Mouse (Mus musculus): ENCODE measurements around the gene Dcun1d1.

Gene Dcun1d1

DNA sequence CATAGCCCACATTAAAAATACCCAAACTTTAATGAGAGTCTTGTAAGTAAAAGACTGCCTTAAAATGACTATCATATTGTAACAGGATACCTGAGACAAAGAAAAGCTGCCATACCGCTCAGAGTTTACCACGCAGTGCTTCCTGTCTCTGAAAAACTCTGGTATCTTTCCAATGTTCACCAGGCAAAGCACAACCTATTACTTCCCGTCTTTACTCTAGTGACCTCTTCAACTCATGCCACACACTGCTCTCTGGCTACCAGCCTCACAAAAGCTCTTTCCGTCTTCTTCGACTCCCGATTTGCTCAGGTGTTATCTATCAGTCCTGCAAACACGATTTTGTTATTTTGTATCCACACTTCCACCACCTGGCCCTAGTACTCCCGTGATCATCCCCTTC, 7.4 kb downstream of the Dcun1d1 start:
- DNase-seq = no peak

DNA sequence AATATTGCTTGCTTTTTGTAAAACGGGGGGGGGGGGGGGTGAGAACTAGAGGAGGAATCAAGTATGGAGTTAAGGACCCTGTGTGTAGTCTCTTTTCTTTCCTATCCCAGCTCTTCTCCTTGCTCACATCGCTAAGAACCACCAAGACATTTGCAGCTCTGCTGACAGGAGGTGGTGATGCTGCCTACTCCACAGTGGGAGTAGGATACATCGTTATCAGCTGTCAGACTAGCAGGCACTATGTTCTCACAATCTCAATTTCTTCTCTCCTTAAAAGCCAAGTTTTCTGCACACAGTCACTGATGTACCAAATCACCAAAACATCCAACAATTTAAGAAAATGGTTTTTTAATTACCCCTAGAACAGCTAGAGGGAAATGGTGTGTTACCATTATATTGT, 7.8 kb downstream of the Dcun1d1 start:
- no peak for DNase-seq

DNA sequence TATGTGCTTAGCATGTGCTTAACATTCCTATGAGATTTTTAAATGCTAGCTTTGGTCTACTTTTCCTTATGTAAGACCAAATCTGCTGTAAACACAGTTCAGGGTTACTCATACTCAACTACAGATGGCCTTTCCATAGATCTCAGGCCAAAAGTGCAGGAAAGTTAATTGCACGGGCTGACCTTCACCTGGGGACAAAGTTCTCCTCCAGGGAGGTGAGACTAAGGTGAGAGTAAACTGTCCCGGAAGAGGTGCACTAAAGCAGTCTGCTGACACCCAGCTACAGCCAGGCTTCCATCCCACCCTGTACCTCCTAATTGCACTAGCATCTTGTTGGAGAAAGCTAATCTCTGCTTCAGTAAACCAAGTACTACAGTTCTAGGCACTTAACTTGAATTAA, 11.4 kb downstream of the Dcun1d1 start:
- no peak for DNase-seq

DNA sequence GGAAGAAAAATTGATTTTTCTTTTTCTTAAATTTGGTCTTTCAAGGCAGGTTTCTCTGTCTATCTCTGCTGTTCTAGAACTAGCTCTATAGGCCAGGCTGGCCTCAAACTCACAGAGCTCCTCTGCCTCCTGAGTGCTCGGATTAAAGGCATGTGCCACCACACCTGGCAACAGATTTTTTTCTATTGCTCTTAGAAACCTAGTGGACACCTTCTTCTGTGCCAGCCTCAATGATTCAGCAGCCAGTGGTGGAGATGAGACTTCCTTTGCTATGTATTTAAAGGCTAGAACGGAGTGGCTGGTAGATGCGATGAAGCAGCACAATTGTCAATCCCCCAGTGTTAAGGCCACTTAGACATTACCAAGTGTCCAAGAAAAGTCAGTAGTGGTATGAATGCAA, 13.2 kb downstream of the Dcun1d1 start:
- DNase-seq = peak; percentile 24

DNA sequence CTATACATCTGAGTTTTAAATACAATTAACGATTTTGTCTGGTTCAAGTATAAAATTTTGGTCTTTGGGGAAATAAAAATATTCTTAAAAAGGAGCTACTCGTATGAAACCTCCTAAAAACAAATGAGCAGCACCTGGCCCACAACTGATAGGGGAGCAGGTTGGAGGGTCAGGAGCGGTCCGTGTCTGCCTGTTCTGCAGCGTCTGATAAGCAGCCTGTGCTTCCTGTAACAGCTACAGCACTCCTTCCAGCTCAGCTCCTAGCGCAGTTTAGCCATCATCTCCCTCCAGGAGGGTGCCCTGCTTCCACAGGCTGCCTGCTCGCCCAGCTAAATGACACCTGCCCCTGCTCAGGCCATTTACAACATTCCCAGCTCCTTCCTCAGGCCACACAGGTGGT, 13.8 kb downstream of the Dcun1d1 start:
- peak; percentile 19 for DNase-seq

DNA sequence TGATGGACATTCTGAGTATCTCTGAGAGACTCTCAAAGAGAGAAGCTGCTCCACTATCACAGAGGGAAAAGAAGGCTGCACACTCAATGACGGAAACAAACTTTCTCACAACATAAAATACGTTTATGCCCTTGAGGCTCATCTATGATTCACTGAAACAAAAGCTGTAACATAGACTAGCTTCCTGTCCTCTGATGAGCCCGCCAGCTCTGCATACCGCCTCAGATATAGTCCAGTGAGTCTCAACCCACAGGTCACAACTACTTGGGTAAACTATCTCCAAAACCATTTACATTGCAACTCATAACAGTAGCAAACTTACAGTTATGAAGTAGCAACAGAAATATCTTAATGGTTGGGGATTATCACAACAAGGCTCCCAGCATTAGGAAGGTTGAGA, 14.7 kb downstream of the Dcun1d1 start:
- DNase-seq = peak; percentile 25

DNA sequence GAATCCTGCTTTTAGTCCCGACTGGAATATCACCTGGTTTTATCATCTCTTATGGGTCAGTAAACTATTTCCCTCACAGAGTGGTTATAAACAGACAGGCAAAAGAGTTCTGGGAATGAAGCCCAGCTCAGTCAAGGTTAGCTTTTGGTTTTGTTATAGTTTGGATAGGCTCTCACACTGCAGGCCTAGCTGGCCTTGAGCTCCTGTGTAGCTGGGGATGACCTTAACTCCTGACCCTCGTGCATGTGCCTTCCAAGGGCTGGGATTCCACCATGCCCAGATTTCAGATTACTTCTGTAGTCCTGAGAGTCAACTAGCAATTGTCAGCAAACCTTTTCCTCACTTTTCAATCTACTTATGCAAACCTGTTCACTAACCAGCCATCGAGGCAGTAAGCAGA, 19.0 kb downstream of the Dcun1d1 start:
- DNase-seq = no peak

DNA sequence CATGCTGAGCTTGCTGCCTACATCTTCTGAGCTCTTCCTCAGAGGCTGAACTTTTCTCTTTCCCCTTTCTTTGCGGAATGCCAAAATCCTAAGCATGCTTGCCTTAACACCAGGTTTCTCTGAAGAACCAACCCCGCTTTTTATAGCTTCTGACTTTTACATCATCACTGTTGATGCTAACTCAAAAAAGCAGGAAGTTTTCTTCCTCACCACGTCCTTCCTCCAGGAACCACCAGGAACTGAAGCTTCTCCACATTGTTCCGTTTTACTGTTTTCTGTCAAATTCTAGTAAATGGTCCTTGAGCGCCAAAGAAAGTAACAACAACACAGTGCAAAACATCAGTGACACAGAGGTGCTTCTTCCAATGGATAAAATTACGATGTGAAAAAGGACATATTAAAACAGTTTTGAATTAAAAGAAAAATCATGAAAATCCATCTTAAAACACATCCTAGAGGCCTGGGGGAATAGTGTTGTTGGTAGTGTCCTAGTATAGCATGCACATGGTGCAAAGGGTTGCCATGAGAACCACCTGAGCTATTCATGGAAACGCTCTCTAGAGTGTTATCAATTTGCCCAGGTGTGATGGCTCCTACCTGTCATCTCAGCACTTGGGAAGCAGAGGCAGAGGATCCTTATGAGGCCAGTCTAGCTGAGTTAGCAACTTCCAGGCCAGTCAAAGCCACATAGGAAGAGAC, 28.1 kb downstream of the Dcun1d1 start:
- no peak for DNase-seq

DNA sequence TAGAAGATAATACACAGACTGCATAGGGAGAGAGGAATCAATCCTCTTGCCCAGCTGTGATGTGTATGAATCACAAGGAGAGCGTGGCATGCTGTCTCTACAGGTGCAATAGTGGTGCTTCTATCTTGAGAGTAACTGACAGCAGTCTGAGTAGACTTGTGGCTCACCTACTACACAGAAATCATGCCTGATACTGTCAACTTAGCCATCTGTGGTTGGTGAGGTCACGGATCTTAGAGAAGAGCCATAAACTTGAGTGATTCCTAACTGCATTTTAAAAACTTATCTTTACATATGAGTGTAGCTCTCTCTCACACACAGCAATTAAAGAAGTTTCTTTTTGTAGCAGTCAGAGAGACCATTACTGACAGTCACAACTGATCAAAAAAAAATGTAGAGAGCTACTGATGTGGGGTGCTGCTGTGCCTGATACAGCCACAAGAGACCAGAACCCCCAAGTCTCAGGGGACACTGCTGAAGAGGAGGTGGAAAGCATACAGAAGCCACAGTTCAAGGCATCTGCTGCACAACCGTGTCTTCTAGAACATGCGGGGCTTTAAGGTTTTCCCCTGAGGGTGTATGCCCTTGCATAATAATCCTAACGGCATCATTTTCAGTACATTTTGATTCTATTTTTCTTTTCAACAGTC, 36.6 kb downstream of the Dcun1d1 start:
- no peak for DNase-seq

DNA sequence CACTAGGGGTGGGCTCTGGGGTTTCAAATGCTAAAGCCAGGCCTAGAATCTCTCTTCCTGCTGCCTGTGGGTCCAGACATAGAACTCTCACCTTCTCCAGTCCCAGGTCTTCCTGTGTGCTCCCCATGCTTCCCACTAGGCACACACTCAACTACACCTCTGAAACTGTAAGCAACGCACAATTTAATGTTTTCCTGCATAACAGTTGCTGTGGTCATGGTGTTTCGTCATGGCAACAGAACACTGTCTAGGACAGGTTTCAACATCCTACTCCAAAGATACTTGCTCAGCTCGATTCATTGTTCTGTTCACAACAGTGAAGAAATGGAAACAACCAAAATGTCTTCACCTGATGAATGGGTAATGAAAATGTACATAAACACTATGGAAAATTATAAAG, 38.1 kb downstream of the Dcun1d1 start:
- no peak for DNase-seq

DNA sequence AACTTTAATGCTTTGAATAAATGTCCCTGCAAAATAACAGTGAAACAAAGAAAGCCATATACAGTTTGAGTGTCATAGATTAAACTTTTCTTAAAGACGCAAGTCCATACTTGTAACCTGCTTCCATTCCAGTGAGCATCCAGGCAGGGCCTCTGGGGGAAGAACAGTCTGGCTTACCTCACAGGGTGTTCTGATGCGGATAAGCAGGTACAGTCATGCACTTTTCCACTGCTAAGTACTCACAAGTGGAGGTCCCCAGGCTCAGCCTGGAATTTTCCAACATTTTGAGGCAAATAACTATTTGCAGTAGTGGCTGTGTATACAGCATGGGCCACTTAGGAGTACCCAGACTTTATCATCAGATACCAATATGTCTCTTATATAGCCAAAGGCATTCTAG, 39.3 kb downstream of the Dcun1d1 start:
- DNase-seq = no peak

DNA sequence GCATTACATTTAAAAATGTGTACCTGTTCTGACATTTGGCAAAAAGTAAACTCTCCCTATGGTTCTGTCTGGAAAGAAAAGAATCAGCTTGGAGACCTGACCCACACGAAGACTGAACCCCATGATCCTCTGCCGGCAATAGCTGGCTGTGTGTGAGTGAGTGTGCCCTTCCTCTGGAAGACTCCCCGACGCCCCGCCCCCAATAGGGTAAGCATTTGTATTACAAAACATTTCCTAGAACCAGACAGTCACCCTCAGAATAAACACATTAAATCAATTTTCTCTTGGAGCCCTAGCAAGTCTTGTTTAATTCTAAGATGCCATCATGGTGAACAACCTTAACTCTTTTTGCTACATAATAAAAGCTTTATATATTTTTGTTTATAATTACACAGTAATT, 44.1 kb downstream of the Dcun1d1 start:
- no peak for DNase-seq

DNA sequence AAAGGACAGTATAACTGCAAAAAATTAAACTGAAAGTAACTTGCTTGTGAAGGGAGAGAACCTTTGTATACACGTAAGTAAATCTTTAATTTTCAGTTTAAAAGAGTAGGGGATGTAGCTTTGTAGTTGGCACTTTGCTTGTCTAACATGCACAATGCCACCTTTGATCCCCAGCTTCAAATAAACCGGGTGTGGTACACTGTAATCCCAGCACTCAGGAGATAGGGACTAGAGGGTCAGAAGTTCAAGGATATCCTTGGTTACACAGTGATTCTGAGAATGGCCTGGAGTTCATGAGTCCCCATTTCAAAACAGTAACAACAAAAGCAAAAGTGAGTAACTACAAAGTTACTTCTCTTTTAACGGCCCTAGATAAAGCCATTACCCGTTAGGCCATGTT, 46.1 kb downstream of the Dcun1d1 start:
- DNase-seq = no peak

DNA sequence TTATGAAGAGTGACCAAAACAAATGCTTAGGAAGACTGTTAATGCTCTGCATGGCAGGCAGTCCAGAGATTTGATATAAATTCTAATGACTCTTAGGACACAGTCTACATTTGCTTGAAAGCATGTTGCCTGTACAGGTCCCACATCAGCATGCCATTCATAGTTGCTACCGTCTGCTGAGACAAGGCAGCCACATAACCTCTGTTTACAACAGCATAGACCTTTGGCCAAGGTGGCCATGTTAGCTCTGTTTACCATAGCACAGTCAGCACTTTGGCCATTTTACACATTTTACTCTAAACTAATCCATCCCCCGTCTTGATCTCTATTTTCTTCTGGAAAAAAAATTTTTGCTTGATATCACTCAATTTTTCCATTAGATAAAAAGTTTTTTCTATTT, 47.7 kb downstream of the Dcun1d1 start:
- DNase-seq = no peak

DNA sequence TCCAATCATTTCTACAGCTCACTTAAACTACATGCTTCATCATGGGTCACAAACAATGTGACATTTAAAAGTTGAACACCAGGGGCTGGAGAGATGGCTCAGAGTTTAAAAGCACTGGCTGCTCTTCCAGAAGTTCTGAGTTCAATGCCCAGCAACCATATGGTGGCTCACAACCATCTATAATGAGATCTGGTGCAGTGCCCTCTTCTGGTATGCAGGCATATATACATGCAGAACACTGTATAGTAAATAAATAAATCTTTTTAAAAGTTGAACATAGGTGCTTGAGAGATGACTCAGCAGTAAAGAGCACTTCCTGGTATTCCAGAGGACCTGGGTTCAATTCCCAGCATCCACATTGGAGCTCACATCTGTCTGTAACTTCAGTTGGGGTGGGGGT, 54.0 kb downstream of the Dcun1d1 start:
- DNase-seq = peak; percentile 45

DNA sequence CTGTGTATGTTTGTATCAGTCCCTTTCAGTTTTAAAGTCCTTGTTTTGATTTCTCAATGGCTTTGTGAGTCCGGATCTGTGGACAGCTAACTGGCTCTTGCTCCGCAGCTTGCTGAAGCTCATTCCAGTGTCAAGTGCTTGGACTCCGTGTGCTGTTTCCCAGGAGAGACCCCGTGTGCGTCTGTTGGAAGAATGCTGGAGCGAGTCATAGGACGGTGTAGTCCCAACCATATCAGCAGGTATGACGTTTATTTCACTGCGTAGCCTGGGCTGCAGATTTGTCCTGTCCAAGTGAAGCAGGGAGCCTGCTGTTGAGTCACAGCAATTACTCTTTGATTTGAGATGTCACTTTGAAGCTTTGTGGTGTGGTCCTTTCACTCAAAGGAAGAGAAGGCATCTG, 87.9 kb downstream of the Dcun1d1 start:
- DNase-seq = no peak
